Mouse (Mus musculus) heart, embryonic 15.5 days (tissue): Measurements from ENCODE around the gene Synj1. TPM values are rescaled to one million over a fixed set of nuclear protein-coding genes. Genes with fewer than 3 reads are reported as not detected.

Experiments used
- ATAC-seq: fragments of 200-750 bp; cut with Nextera tagmentation; replicated peaks from 2 replicates; pipeline ENCODE4 v1.8.0; 2017; ENCODE audit warnings: low read depth, moderate TSS enrichment; ENCODE audit not compliant: insufficient number of reproducible peaks, insufficient read depth, low FRiP score
- H3K27ac ChIP-seq: fragments of 300-500 bp; sonication (generic); 2 replicates; pipeline ENCODE4 v1.5.1; 2015; ENCODE audit warnings: mild to moderate bottlenecking, inconsistent platforms
- H3K27me3 ChIP-seq: fragments of 300-500 bp; sonication (generic); 2 replicates; pipeline ENCODE4 v1.6.1; 2015; ENCODE audit warnings: inconsistent platforms
- H3K36me3 ChIP-seq: fragments of 300-500 bp; sonication (generic); 2 replicates; pipeline ENCODE4 v1.6.1; 2015; ENCODE audit warnings: mild to moderate bottlenecking, inconsistent platforms
- H3K4me1 ChIP-seq: fragments of 300-500 bp; sonication (generic); replicated peaks from 2 replicates; pipeline ENCODE4 v1.6.1; 2015; ENCODE audit warnings: inconsistent platforms
- H3K4me2 ChIP-seq: fragments of 300-500 bp; sonication (generic); 2 replicates; pipeline ENCODE4 v1.6.1; 2015; ENCODE audit warnings: inconsistent platforms, mild to moderate bottlenecking, moderate library complexity
- H3K4me3 ChIP-seq: fragments of 300-500 bp; sonication (generic); 2 replicates; pipeline ENCODE4 v1.5.1; 2015; ENCODE audit warnings: mild to moderate bottlenecking, inconsistent platforms
- H3K9ac ChIP-seq: fragments of 300-500 bp; sonication (generic); 2 replicates; pipeline ENCODE4 v1.6.1; 2015; ENCODE audit warnings: mild to moderate bottlenecking, inconsistent platforms
- H3K9me3 ChIP-seq: fragments of 300-500 bp; sonication (generic); replicated peaks from 2 replicates; pipeline ENCODE4 v1.6.1; 2016; ENCODE audit warnings: inconsistent platforms
- WGBS: fragments of 180-500 bp; shearing (Covaris S2); methylation state at CpG from one replicate; pipeline ENCODE4 v1.1.7; 2015; ENCODE audit warnings: mixed read lengths; 5-methylcytosine and 5-hydroxymethylcytosine counted together
- polyA plus RNA-seq: library from polyadenylated mRNA; unstranded; fragments of >200 nt; fragmentation: Nextera tagmentation; extraction: Ambion mirVana; gene quantifications from 2 replicates; pipeline ENCODE4 v1.2.1, GENCODE M21; 2015

The Synj1 gene
- 10.3 and 11.4 TPM in 2 replicates for polyA plus RNA-seq

GRCm38 (mm10) chr16:91011021-91011683, at the start of gene Synj1:
Gene Synj1, minus strand, starts transcription at chr16:91011308.
- Histone ChIP-seq H3K9me3 (no peaks in the 10 kb centered on the region), H3K27me3 (no peaks in the 10 kb centered on the region), H3K36me3 (peaks cover 18% of the 10 kb centered on the region), H3K4me2 (peak within 1 kb of the TSS; percentile 77), H3K4me3 (peak within 1 kb of the TSS; percentile 100), H3K4me1 (peaks cover 16% of the 10 kb centered on the region), H3K27ac (peak within 1 kb of the TSS; percentile 93), H3K9ac (peak within 1 kb of the TSS; percentile 97)
- ATAC-seq = peak; percentile 93
- under 1% methylated on average over 58 of the region's 66 CpGs for WGBS

GRCm38 (mm10) chr16:91057741-91058140, 46.6 kb upstream of the Synj1 start:
- Histone ChIP-seq H3K4me1 (peaks cover 12% of the 10 kb centered on the region; the same call in 1 of the 2 replicates), H3K9me3 (no peaks in the 10 kb centered on the region), H3K27ac (no peak overlapping the region), H3K27me3 (0 out of 2 replicates have a peak, but pooled peaks cover 3% of the 10 kb centered on the region), H3K4me3 (no peak overlapping the region), H3K9ac (no peak overlapping the region), H3K4me2 (no peak overlapping the region), H3K36me3 (no peaks in the 10 kb centered on the region)
- WGBS = 39% methylated on average over 6 of the region's 6 CpGs
- no peak for ATAC-seq

GRCm38 (mm10) chr16:91057261-91057660, 46.2 kb upstream of the Synj1 start:
- Histone ChIP-seq H3K9me3 (no peaks in the 10 kb centered on the region), H3K36me3 (no peaks in the 10 kb centered on the region), H3K27ac (no peak overlapping the region), H3K4me3 (no peak overlapping the region), H3K4me1 (peaks cover 12% of the 10 kb centered on the region; the same call in 1 of the 2 replicates), H3K4me2 (no peak overlapping the region), H3K27me3 (0 out of 2 replicates have a peak, but pooled peaks cover 3% of the 10 kb centered on the region), H3K9ac (no peak overlapping the region)
- 59% methylated on average over 4 of the region's 4 CpGs for WGBS
- ATAC-seq = no peak

GRCm38 (mm10) chr16:91056043-91056821, 45.1 kb upstream of the Synj1 start:
- 0 out of 2 replicates have a peak overlapping the region, but pooled peaks have one; percentile 9 for H3K4me2 ChIP-seq
- ATAC-seq = peak; percentile 47; the same call in 1 of the 2 replicates

GRCm38 (mm10) chr16:91055150-91055549, 44.0 kb upstream of the Synj1 start:
- ATAC-seq = no peak

More at GRCm38 (mm10) chr16:91056043-91056821, 45.1 kb upstream of the Synj1 start:
- no peaks in the 10 kb centered on the region for H3K36me3 ChIP-seq
- H3K9me3 ChIP-seq = no peaks in the 10 kb centered on the region
- peak overlapping the region; percentile 1; the same call in 1 of the 2 replicates for H3K27ac ChIP-seq
- H3K27me3 ChIP-seq = peaks cover 3% of the 10 kb centered on the region; the same call in 1 of the 2 replicates
- peaks cover 12% of the 10 kb centered on the region; the same call in 1 of the 2 replicates for H3K4me1 ChIP-seq
- H3K9ac ChIP-seq = no peak overlapping the region
- no peak overlapping the region for H3K4me3 ChIP-seq
- WGBS = 42% methylated on average over 16 of the region's 16 CpGs

GRCm38 (mm10) chr16:91053599-91053998, 42.5 kb upstream of the Synj1 start:
- Histone ChIP-seq H3K4me3 (no peak overlapping the region), H3K27ac (no peak overlapping the region), H3K9ac (no peak overlapping the region), H3K27me3 (peaks cover 3% of the 10 kb centered on the region; the same call in 1 of the 2 replicates), H3K9me3 (no peaks in the 10 kb centered on the region), H3K36me3 (no peaks in the 10 kb centered on the region), H3K4me1 (peaks cover 12% of the 10 kb centered on the region; the same call in 1 of the 2 replicates), H3K4me2 (no peak overlapping the region)
- ATAC-seq = no peak
- 52% methylated on average over 8 of the region's 8 CpGs for WGBS

More at GRCm38 (mm10) chr16:91055150-91055549, 44.0 kb upstream of the Synj1 start:
- no peaks in the 10 kb centered on the region for H3K36me3 ChIP-seq
- H3K4me1 ChIP-seq = peaks cover 12% of the 10 kb centered on the region; the same call in 1 of the 2 replicates
- H3K4me3 ChIP-seq = no peak overlapping the region
- no peak overlapping the region for H3K27ac ChIP-seq
- H3K27me3 ChIP-seq = peaks cover 3% of the 10 kb centered on the region; the same call in 1 of the 2 replicates
- no peak overlapping the region for H3K9ac ChIP-seq
- H3K4me2 ChIP-seq = no peak overlapping the region
- no peaks in the 10 kb centered on the region for H3K9me3 ChIP-seq
- WGBS = 75% methylated on average over 5 of the region's 5 CpGs

GRCm38 (mm10) chr16:91045511-91045910, 34.4 kb upstream of the Synj1 start:
- no peak overlapping the region for H3K27ac ChIP-seq

GRCm38 (mm10) chr16:91044270-91045182, 33.4 kb upstream of the Synj1 start, which contains the start of gene Paxbp1:
Gene Paxbp1, minus strand, starts transcription at chr16:91044543.
- peaks cover 7% of the 10 kb centered on the region; the same call in 1 of the 2 replicates for H3K36me3 ChIP-seq
- 1% methylated on average over 68 of the region's 70 CpGs for WGBS
- H3K9ac ChIP-seq = peak within 1 kb of the TSS; percentile 94
- peak within 1 kb of the TSS; percentile 96 for H3K27ac ChIP-seq
- peak within 1 kb of the TSS; percentile 81 for H3K4me2 ChIP-seq
- ATAC-seq = peak; percentile 94
- H3K27me3 ChIP-seq = no peaks in the 10 kb centered on the region
- H3K4me3 ChIP-seq = peak within 1 kb of the TSS; percentile 86
- H3K9me3 ChIP-seq = no peaks in the 10 kb centered on the region
- H3K4me1 ChIP-seq = peaks cover 15% of the 10 kb centered on the region

More at GRCm38 (mm10) chr16:91045511-91045910, 34.4 kb upstream of the Synj1 start:
- ATAC-seq = no peak
- Histone ChIP-seq H3K4me1 (peaks cover 15% of the 10 kb centered on the region), H3K4me2 (peak overlapping the region; percentile 81; the same call in 1 of the 2 replicates), H3K9me3 (no peaks in the 10 kb centered on the region), H3K27me3 (no peaks in the 10 kb centered on the region), H3K4me3 (no peak overlapping the region), H3K9ac (no peak overlapping the region), H3K36me3 (peaks cover 5% of the 10 kb centered on the region; the same call in 1 of the 2 replicates)
- 57% methylated on average over 8 of the region's 8 CpGs for WGBS

- peaks cover 7% of the 10 kb centered on the region; the same call in 1 of the 2 replicates for H3K36me3 ChIP-seq
- peak overlapping the region; percentile 96 for H3K27ac ChIP-seq
- H3K4me2 ChIP-seq = peak overlapping the region; percentile 81
- peaks cover 15% of the 10 kb centered on the region for H3K4me1 ChIP-seq
- peak; percentile 80 for ATAC-seq
- no peaks in the 10 kb centered on the region for H3K9me3 ChIP-seq
- no peaks in the 10 kb centered on the region for H3K27me3 ChIP-seq
- H3K9ac ChIP-seq = peak overlapping the region; percentile 94
- peak overlapping the region; percentile 86 for H3K4me3 ChIP-seq
- under 1% methylated on average over 63 of the region's 63 CpGs for WGBS
Measured at GRCm38 (mm10) chr16:91043461-91044248, 32.5 kb upstream of the Synj1 start.

- Histone ChIP-seq H3K36me3 (peaks cover 11% of the 10 kb centered on the region; the same call in 1 of the 2 replicates), H3K9ac (peak overlapping the region; percentile 34; the same call in 1 of the 2 replicates), H3K27ac (no peak overlapping the region), H3K4me2 (peak overlapping the region; percentile 81), H3K9me3 (no peaks in the 10 kb centered on the region), H3K4me3 (peak overlapping the region; percentile 38), H3K4me1 (peaks cover 15% of the 10 kb centered on the region), H3K27me3 (no peaks in the 10 kb centered on the region)
- WGBS = 34% methylated on average over 1 of the region's 1 CpGs
- ATAC-seq = no peak
Measured at GRCm38 (mm10) chr16:91042640-91043039, 31.5 kb upstream of the Synj1 start.
